In genomic region chr8:47962005-47962404, GRCm38 (mm10) we compare ENCODE assay signal across 9 mouse cellular contexts. TPM values are rescaled to one million over a fixed set of nuclear protein-coding genes. Genes with fewer than 3 reads are reported as not detected.
A peak's percentile ranks its signal among the peaks of the same experiment; 100 is the strongest.
DNase-seq lines count a peak whose midpoint lies in the region; ATAC-seq lines count a peak whose summit lies in the region.
"Had no signal": no experiment of that assay in that cellular context is flagged by ENCODE, and none has a peak within 500 bp of the region (broad histone marks: within the 10 kb centered on the region; RNA-seq: fewer than 3 reads in every experiment).

No protein-coding gene starts in this region.

- H3K9me3 ChIP-seq in embryonic facial prominence, embryonic 14.5 days (ENCODE audit: control insufficient read depth, low read length): no peaks in the 10 kb centered on the region
- no peaks in the 10 kb centered on the region for H3K9me3 ChIP-seq in embryonic facial prominence, embryonic 10.5 days
- no peaks in the 10 kb centered on the region for H3K9me3 ChIP-seq in midbrain, embryonic 10.5 days (replicated peaks)
- H3K9me3 ChIP-seq in midbrain, embryonic 16.5 days (replicated peaks; ENCODE audit: control insufficient read depth, low read length, poor library complexity, severe bottlenecking): no peaks in the 10 kb centered on the region

- H3K4me1 ChIP-seq in embryonic facial prominence, embryonic 14.5 days (ENCODE audit: control insufficient read depth, insufficient read depth, low read length): peaks cover 7% of the 10 kb centered on the region
- H3K4me1 ChIP-seq in embryonic facial prominence, embryonic 10.5 days: peaks cover 16% of the 10 kb centered on the region
- H3K4me1 ChIP-seq in midbrain, embryonic 10.5 days: peaks cover 11% of the 10 kb centered on the region
- H3K4me1 ChIP-seq in midbrain, embryonic 16.5 days (ENCODE audit: control insufficient read depth, insufficient read depth, low read length): 0 out of 2 replicates have a peak, but pooled peaks cover 3% of the 10 kb centered on the region

- H3K9ac ChIP-seq in embryonic facial prominence, embryonic 14.5 days (ENCODE audit: low read depth, low read length): no peak overlapping the region
- no peak overlapping the region for H3K9ac ChIP-seq in midbrain, embryonic 16.5 days (ENCODE audit: low read depth, low read length)

- ATAC-seq in embryonic facial prominence, embryonic 14.5 days (ENCODE audit: low read depth): peak; percentile 63; the same call in 1 of the 2 replicates
- no peak for ATAC-seq in midbrain, embryonic 16.5 days

- H3K27me3 ChIP-seq in embryonic facial prominence, embryonic 14.5 days (replicated peaks; ENCODE audit: control insufficient read depth, insufficient read depth, low read length): no peaks in the 10 kb centered on the region
- no peaks in the 10 kb centered on the region for H3K27me3 ChIP-seq in embryonic facial prominence, embryonic 10.5 days (replicated peaks; ENCODE audit: low read depth, poor library complexity, severe bottlenecking)
- H3K27me3 ChIP-seq in midbrain, embryonic 10.5 days (ENCODE audit: low read depth, poor library complexity, severe bottlenecking): no peaks in the 10 kb centered on the region
- H3K27me3 ChIP-seq in midbrain, embryonic 16.5 days (ENCODE audit: control insufficient read depth, insufficient read depth, low read depth, low read length): no peaks in the 10 kb centered on the region

- H3K4me3 ChIP-seq in embryonic facial prominence, embryonic 14.5 days (ENCODE audit: low read depth, low read length): no peak overlapping the region
- no peak overlapping the region for H3K4me3 ChIP-seq in embryonic facial prominence, embryonic 10.5 days
- H3K4me3 ChIP-seq in midbrain, embryonic 10.5 days: no peak overlapping the region
- H3K4me3 ChIP-seq in midbrain, embryonic 16.5 days (ENCODE audit: low read depth, low read length): no peak overlapping the region
- H3K4me3 ChIP-seq: myocyte had no signal

- H3K4me2 ChIP-seq in embryonic facial prominence, embryonic 14.5 days (ENCODE audit: low read depth, low read length): no peak overlapping the region
- no peak overlapping the region for H3K4me2 ChIP-seq in midbrain, embryonic 16.5 days (ENCODE audit: low read length)

- peak; percentile 76 for DNase-seq in embryonic facial prominence, embryonic 14.5 days (ENCODE audit: low spot score)
- no peak for DNase-seq in embryonic facial prominence, embryonic 10.5 days (ENCODE audit: low spot score)
- DNase-seq in midbrain, embryonic 10.5 days (ENCODE audit: low spot score): no peak
- peak; percentile 23 for DNase-seq in gonadal fat pad, adult 2 months (ENCODE audit: low read depth)
- peak; percentile 59 for DNase-seq in lung, postnatal 10 days
- no peak for DNase-seq in thymus, postnatal 0 days (ENCODE audit: low spot score)
- no peak for DNase-seq in B cell, adult 2 months

- H3K27ac ChIP-seq in embryonic facial prominence, embryonic 14.5 days (replicated peaks; ENCODE audit: low read depth, low read length): no peak overlapping the region
- no peak overlapping the region for H3K27ac ChIP-seq in embryonic facial prominence, embryonic 10.5 days (replicated peaks)
- H3K27ac ChIP-seq in midbrain, embryonic 10.5 days (replicated peaks): 0 out of 2 replicates have a peak overlapping the region, but pooled peaks have one; percentile 14
- H3K27ac ChIP-seq in midbrain, embryonic 16.5 days (ENCODE audit: low read length): no peak overlapping the region

- WGBS in embryonic facial prominence, embryonic 14.5 days: 65% methylated on average over 6 of the region's 6 CpGs
- 90% methylated on average over 6 of the region's 6 CpGs for WGBS in embryonic facial prominence, embryonic 10.5 days
- 90% methylated on average over 6 of the region's 6 CpGs for WGBS in midbrain, embryonic 10.5 days
- WGBS in midbrain, embryonic 16.5 days: 68% methylated on average over 6 of the region's 6 CpGs

- H3K36me3 ChIP-seq in embryonic facial prominence, embryonic 14.5 days (ENCODE audit: control insufficient read depth, insufficient read depth, low read length): no peaks in the 10 kb centered on the region
- H3K36me3 ChIP-seq in embryonic facial prominence, embryonic 10.5 days (replicated peaks): peaks cover 4% of the 10 kb centered on the region; the same call in 1 of the 2 replicates
- H3K36me3 ChIP-seq in midbrain, embryonic 10.5 days: no peaks in the 10 kb centered on the region
- H3K36me3 ChIP-seq in midbrain, embryonic 16.5 days (ENCODE audit: control insufficient read depth, insufficient read depth, low read length): no peaks in the 10 kb centered on the region

RNA-seq across cellular contexts. Expression of gene Wwc2, which starts 28.7 kb away (rescaled TPM):
- 12.5 and 12.7 TPM in 2 replicates for polyA plus RNA-seq in embryonic facial prominence, embryonic 14.5 days (2014; fragmentation: Nextera tagmentation; extraction: Ambion mirVana)
- 10.6 and 11.1 TPM in 2 replicates for polyA plus RNA-seq in embryonic facial prominence, embryonic 10.5 days (2016; fragmentation: Nextera tagmentation; extraction: Ambion mirVana)
- polyA plus RNA-seq in midbrain, embryonic 10.5 days (2016; fragmentation: Nextera tagmentation; extraction: Ambion mirVana): 7.1 and 7.6 TPM in 2 replicates
- polyA plus RNA-seq in midbrain, embryonic 16.5 days (2015; fragmentation: Nextera tagmentation; extraction: Ambion mirVana): 4.3 and 4.7 TPM in 2 replicates
- polyA plus RNA-seq in gonadal fat pad, adult 2 months (2012; rRNA removed): 9.1 and 9.7 TPM in 2 replicates
- polyA plus RNA-seq in thymus, postnatal 0 days (2015; fragmentation: Nextera tagmentation; extraction: Ambion mirVana): 1.3 and 1.8 TPM in 2 replicates

Comparison
In these comparisons a context has a peak if more than half of its experiments do, and no peak if none do; other contexts are left out.
1. DNase-seq: peak in embryonic facial prominence, embryonic 14.5 days (single experiment), gonadal fat pad, adult 2 months (single experiment) and lung, postnatal 10 days (single experiment); none in embryonic facial prominence, embryonic 10.5 days (single experiment), midbrain, embryonic 10.5 days (single experiment), thymus, postnatal 0 days (single experiment) and B cell, adult 2 months (0 of 2).